Mouse (Mus musculus) G1E (cell line): Measurements from ENCODE around the gene Mknk1.

Source experiments
- CTCF ChIP-seq: IDR thresholded peaks from 2 replicates; pipeline ENCODE4 v1.5.1; 2012; ENCODE audit warnings: low read depth, low read length, inconsistent platforms, mixed read lengths
- GATA1 ChIP-seq: IDR thresholded peaks from 2 replicates; pipeline ENCODE4 v1.6.1; 2012; ENCODE audit warnings: borderline replicate concordance, low read length, inconsistent platforms, mixed read lengths
- POLR2AphosphoS5 ChIP-seq: IDR thresholded peaks from 2 replicates; pipeline ENCODE4 v1.6.1; 2012; ENCODE audit warnings: low read depth, low read length, inconsistent platforms; ENCODE audit not compliant: insufficient replicate concordance

GRCm38 (mm10) chr4:115820199-115820598 is 18.8 kb upstream of the Mknk1 start:
- no peak for TF ChIP-seq CTCF
- TF ChIP-seq POLR2AphosphoS5, result no peak
- no peak for TF ChIP-seq GATA1
